Mouse (Mus musculus) hindbrain, postnatal 0 days (tissue): ENCODE measurements around the gene D630003M21Rik. TPM values are rescaled to one million over a fixed set of nuclear protein-coding genes. Genes with fewer than 3 reads are reported as not detected.

Experiments used
- ATAC-seq: fragments of 200-750 bp; cut with Nextera tagmentation; 2 replicates; pipeline ENCODE4 v1.8.0; 2017; ENCODE audit warnings: mild to moderate bottlenecking, moderate TSS enrichment, moderate library complexity
- DNase-seq: peaks from one replicate; pipeline ENCODE4 v3.0.0-alpha.2; 2015; ENCODE audit warnings: low spot score
- H3K27ac ChIP-seq: fragments of 300-500 bp; sonication (generic); 2 replicates; pipeline ENCODE4 v1.5.1; 2014; ENCODE audit warnings: mild to moderate bottlenecking
- H3K27me3 ChIP-seq: fragments of 300-500 bp; sonication (generic); 2 replicates; pipeline ENCODE4 v1.6.1; 2014; ENCODE audit warnings: low read length, mixed read lengths; ENCODE audit not compliant: insufficient read depth
- H3K36me3 ChIP-seq: fragments of 300-500 bp; sonication (generic); 2 replicates; pipeline ENCODE4 v1.6.1; 2014; ENCODE audit warnings: low read length, mixed read lengths; ENCODE audit not compliant: insufficient read depth
- H3K4me1 ChIP-seq: fragments of 300-500 bp; sonication (generic); 2 replicates; pipeline ENCODE4 v1.6.1; 2014; ENCODE audit warnings: antibody characterized with exemption, low read length, mixed read lengths; ENCODE audit not compliant: insufficient read depth
- H3K4me2 ChIP-seq: fragments of 300-500 bp; sonication (generic); 2 replicates; pipeline ENCODE4 v1.6.1; 2014; ENCODE audit warnings: low read depth, mild to moderate bottlenecking, low read length, moderate library complexity, mixed read lengths
- H3K4me3 ChIP-seq: fragments of 300-500 bp; sonication (generic); 2 replicates; pipeline ENCODE4 v1.5.1; 2014; ENCODE audit warnings: low read length
- H3K9ac ChIP-seq: fragments of 300-500 bp; sonication (generic); replicated peaks from 2 replicates; pipeline ENCODE4 v1.6.1; 2014; ENCODE audit warnings: mild to moderate bottlenecking, low read length, moderate library complexity, mixed read lengths
- H3K9me3 ChIP-seq: fragments of 300-500 bp; sonication (generic); 2 replicates; pipeline ENCODE4 v1.6.1; 2016; ENCODE audit warnings: low read length, mixed read lengths
- CTCF ChIP-seq: IDR thresholded peaks from 2 replicates; pipeline ENCODE4 v1.5.1; 2016; ENCODE audit warnings: antibody characterized with exemption, control low read depth, low read depth
- WGBS: fragments of 180-500 bp; shearing (Covaris S2); extraction: QIAGEN DNeasy Blood & Tissue Kit; methylation state at CpG from one replicate; pipeline ENCODE4 v1.1.7; 2014; 5-methylcytosine and 5-hydroxymethylcytosine counted together
- polyA plus RNA-seq: library from polyadenylated mRNA; unstranded; fragments of >200 nt; fragmentation: Nextera tagmentation; extraction: Ambion mirVana; gene quantifications from 2 replicates; pipeline ENCODE4 v1.2.1, GENCODE M21; 2015
- total RNA-seq: library from RNA; depleted of rRNA; stranded (reverse); fragments of >200 nt; gene quantifications from 2 replicates; pipeline ENCODE4 v1.2.3, GENCODE M21; 2014

Gene D630003M21Rik
- total and polyA plus RNA-seq, 2 experiments from 2014 or later = 2.3 to 7.8 TPM

- no peak overlapping the region for H3K9ac ChIP-seq
- no peaks in the 10 kb centered on the region for H3K27me3 ChIP-seq
- no peak overlapping the region for H3K27ac ChIP-seq
- H3K36me3 ChIP-seq = no peaks in the 10 kb centered on the region
- DNase-seq (no peak), ATAC-seq (no peak)
- TF ChIP-seq CTCF = no peak
- H3K4me3 ChIP-seq = no peak overlapping the region
- H3K4me1 ChIP-seq = peaks cover 3% of the 10 kb centered on the region; the same call in 1 of the 2 replicates
- no peak overlapping the region for H3K4me2 ChIP-seq
- no peaks in the 10 kb centered on the region for H3K9me3 ChIP-seq
- 71% methylated on average over 7 of the region's 7 CpGs for WGBS
Observed at GRCm38 (mm10) chr2:158248318-158248717, 19.3 kb upstream of the D630003M21Rik start.

GRCm38 (mm10) chr2:158247852-158248251 lies 18.8 kb upstream of the D630003M21Rik start:
- no peak overlapping the region for H3K27ac ChIP-seq
- peaks cover 3% of the 10 kb centered on the region; the same call in 1 of the 2 replicates for H3K4me1 ChIP-seq
- ATAC-seq = no peak
- DNase-seq = no peak
- H3K36me3 ChIP-seq = no peaks in the 10 kb centered on the region
- H3K27me3 ChIP-seq = no peaks in the 10 kb centered on the region
- H3K9me3 ChIP-seq = no peaks in the 10 kb centered on the region
- H3K9ac ChIP-seq = no peak overlapping the region
- TF ChIP-seq CTCF = no peak
- H3K4me2 ChIP-seq = no peak overlapping the region
- H3K4me3 ChIP-seq = no peak overlapping the region
- WGBS = 83% methylated on average over 6 of the region's 6 CpGs

GRCm38 (mm10) chr2:158245072-158245817 lies 16.2 kb upstream of the D630003M21Rik start:
- Histone ChIP-seq H3K9me3 (no peaks in the 10 kb centered on the region), H3K36me3 (no peaks in the 10 kb centered on the region), H3K9ac (no peak overlapping the region), H3K27ac (no peak overlapping the region), H3K4me3 (no peak overlapping the region), H3K4me2 (no peak overlapping the region), H3K27me3 (no peaks in the 10 kb centered on the region), H3K4me1 (peaks cover 3% of the 10 kb centered on the region; the same call in 1 of the 2 replicates)
- no peak for TF ChIP-seq CTCF
- ATAC-seq (0 out of 2 replicates have a peak, but pooled peaks have one; percentile 50), DNase-seq (peak; percentile 41)
- 50% methylated on average over 4 of the region's 4 CpGs for WGBS

- ATAC-seq = peak; percentile 69; the same call in 1 of the 2 replicates
- TF ChIP-seq CTCF = no peak
- DNase-seq = peak; percentile 41
- Histone ChIP-seq H3K4me1 (peaks cover 3% of the 10 kb centered on the region; the same call in 1 of the 2 replicates), H3K27me3 (no peaks in the 10 kb centered on the region), H3K9ac (no peak overlapping the region), H3K4me2 (no peak overlapping the region), H3K27ac (peak overlapping the region; percentile 62; the same call in 1 of the 2 replicates), H3K4me3 (no peak overlapping the region), H3K9me3 (no peaks in the 10 kb centered on the region), H3K36me3 (no peaks in the 10 kb centered on the region)
- WGBS = 67% methylated on average over 18 of the region's 18 CpGs
Observed at GRCm38 (mm10) chr2:158243129-158243870, 14.3 kb upstream of the D630003M21Rik start.

- H3K27ac ChIP-seq = peak overlapping the region; percentile 62; the same call in 1 of the 2 replicates
- no peak overlapping the region for H3K4me2 ChIP-seq
- ATAC-seq (peak; percentile 57), DNase-seq (peak; percentile 64)
- H3K4me1 ChIP-seq = peaks cover 3% of the 10 kb centered on the region; the same call in 1 of the 2 replicates
- H3K4me3 ChIP-seq = no peak overlapping the region
- no peaks in the 10 kb centered on the region for H3K9me3 ChIP-seq
- no peaks in the 10 kb centered on the region for H3K27me3 ChIP-seq
- no peak for TF ChIP-seq CTCF
- H3K9ac ChIP-seq = no peak overlapping the region
- 68% methylated on average over 18 of the region's 18 CpGs for WGBS
- no peaks in the 10 kb centered on the region for H3K36me3 ChIP-seq
Observed at GRCm38 (mm10) chr2:158242170-158242896, 13.3 kb upstream of the D630003M21Rik start.

- Histone ChIP-seq H3K4me2 (no peak overlapping the region), H3K9ac (no peak overlapping the region), H3K27me3 (no peaks in the 10 kb centered on the region), H3K4me1 (peaks cover 3% of the 10 kb centered on the region; the same call in 1 of the 2 replicates), H3K36me3 (no peaks in the 10 kb centered on the region), H3K4me3 (no peak overlapping the region), H3K27ac (no peak overlapping the region), H3K9me3 (no peaks in the 10 kb centered on the region)
- DNase-seq = no peak
- WGBS = 47% methylated on average over 5 of the region's 5 CpGs
- TF ChIP-seq CTCF = no peak
- no peak for ATAC-seq
Observed at GRCm38 (mm10) chr2:158241126-158241738, 12.2 kb upstream of the D630003M21Rik start.
